Mouse (Mus musculus) thymus, adult 2 months (tissue): ENCODE measurements around the gene Lgr5. TPM values are rescaled to one million over a fixed set of nuclear protein-coding genes. Genes with fewer than 3 reads are reported as not detected.

Experiments
- DNase-seq: peaks from one replicate; pipeline ENCODE4 v3.0.0; 2021
- H3K27ac ChIP-seq: fragments of 200-500 bp; 2 replicates; pipeline ENCODE4 v1.5.1; 2012; ENCODE audit warnings: low read length, control low read depth; ENCODE audit not compliant: control insufficient read depth, insufficient read depth
- H3K27me3 ChIP-seq: fragments of 200-500 bp; 2 replicates; pipeline ENCODE4 v1.6.1; 2012; ENCODE audit warnings: mild to moderate bottlenecking, low read length, moderate library complexity, mixed read lengths; ENCODE audit not compliant: control insufficient read depth, insufficient read depth
- H3K36me3 ChIP-seq: fragments of 200-500 bp; 2 replicates; pipeline ENCODE4 v1.6.1; 2012; ENCODE audit warnings: mild to moderate bottlenecking, low read length, moderate library complexity; ENCODE audit not compliant: control insufficient read depth, insufficient read depth
- H3K4me1 ChIP-seq: fragments of 200-500 bp; replicated peaks from 2 replicates; pipeline ENCODE4 v1.6.1; 2012; ENCODE audit warnings: low read length; ENCODE audit not compliant: control insufficient read depth, insufficient read depth
- H3K4me3 ChIP-seq: fragments of 200-500 bp; 2 replicates; pipeline ENCODE4 v1.5.1; 2012; ENCODE audit warnings: mild to moderate bottlenecking, low read length, control low read depth, moderate library complexity; ENCODE audit not compliant: control insufficient read depth, insufficient read depth
- CTCF ChIP-seq: fragments of 200-500 bp; IDR thresholded peaks from 2 replicates; pipeline ENCODE4 v1.5.1; 2012; ENCODE audit warnings: mild to moderate bottlenecking, control low read depth, low read length, moderate library complexity, borderline replicate concordance; ENCODE audit not compliant: control insufficient read depth, poor library complexity, insufficient read depth; ENCODE audit errors: extremely low read depth
- POLR2A ChIP-seq: fragments of 200-500 bp; IDR thresholded peaks from 2 replicates; pipeline ENCODE4 v1.6.1; 2012; ENCODE audit warnings: mild to moderate bottlenecking, low read length, control low read depth, moderate library complexity; ENCODE audit not compliant: control insufficient read depth, poor library complexity, insufficient read depth; ENCODE audit errors: extremely low read depth
- WGBS: fragments of 180-500 bp; shearing (Covaris S2); methylation state at CpG from one replicate; pipeline ENCODE4 v1.1.7; 2018; 5-methylcytosine and 5-hydroxymethylcytosine counted together
- polyA plus RNA-seq: library from polyadenylated mRNA; depleted of rRNA; stranded (reverse); fragments of >200 nt; gene quantifications from 2 replicates; pipeline ENCODE4 v1.2.3, GENCODE M21; 2012

Lgr5 gene
- polyA plus RNA-seq, 1 experiment = 0.15 TPM

- Histone ChIP-seq H3K27me3 (no peaks in the 10 kb centered on the region), H3K27ac (no peak overlapping the region), H3K4me3 (no peak overlapping the region), H3K36me3 (no peaks in the 10 kb centered on the region), H3K4me1 (no peaks in the 10 kb centered on the region)
- 3% methylated on average over 2 of the region's 2 CpGs for WGBS
- DNase-seq = no peak
- TF ChIP-seq POLR2A (no peak), CTCF (no peak)
Observed at GRCm38 (mm10) chr10:115530746-115531145, 56.8 kb downstream of the Lgr5 start.

DNA sequence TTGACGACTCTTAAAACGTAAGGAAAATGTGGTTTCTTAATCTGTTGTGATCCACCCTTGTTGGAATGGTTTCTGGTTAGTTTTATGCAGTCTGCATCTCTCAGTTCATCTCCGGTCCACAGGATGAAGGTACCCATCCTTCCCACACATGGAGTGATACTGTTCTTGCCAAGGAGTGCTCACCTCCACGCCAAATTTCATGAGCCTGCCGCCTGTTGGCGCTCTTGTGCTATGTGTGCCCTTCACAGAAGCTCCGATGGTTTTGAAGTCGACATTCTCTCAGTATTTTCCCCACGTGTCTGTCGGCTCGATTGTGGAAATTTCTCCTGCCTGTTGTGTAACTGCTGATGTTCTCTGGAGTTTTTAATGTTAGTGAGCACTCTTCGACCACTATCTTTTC lies 57.8 kb downstream of the Lgr5 start:
- Histone ChIP-seq H3K36me3 (no peaks in the 10 kb centered on the region), H3K27me3 (no peaks in the 10 kb centered on the region), H3K4me3 (no peak overlapping the region), H3K27ac (no peak overlapping the region), H3K4me1 (no peaks in the 10 kb centered on the region)
- no peak for DNase-seq
- 92% methylated on average over 12 of the region's 12 CpGs for WGBS
- TF ChIP-seq CTCF (no peak), POLR2A (no peak)

GRCm38 (mm10) chr10:115528892-115529291 lies 58.7 kb downstream of the Lgr5 start:
- 90% methylated on average over 4 of the region's 4 CpGs for WGBS
- Histone ChIP-seq H3K27ac (no peak overlapping the region), H3K4me3 (no peak overlapping the region), H3K36me3 (no peaks in the 10 kb centered on the region), H3K4me1 (no peaks in the 10 kb centered on the region), H3K27me3 (no peaks in the 10 kb centered on the region)
- TF ChIP-seq CTCF (no peak), POLR2A (no peak)
- DNase-seq = no peak

- no peak overlapping the region for H3K4me3 ChIP-seq
- no peaks in the 10 kb centered on the region for H3K27me3 ChIP-seq
- H3K36me3 ChIP-seq = no peaks in the 10 kb centered on the region
- no peaks in the 10 kb centered on the region for H3K4me1 ChIP-seq
- TF ChIP-seq CTCF (no peak), POLR2A (no peak)
- WGBS = 27% methylated on average over 4 of the region's 4 CpGs
- H3K27ac ChIP-seq = no peak overlapping the region
- DNase-seq = no peak
Observed at GRCm38 (mm10) chr10:115521081-115521451, 66.5 kb downstream of the Lgr5 start.

DNA sequence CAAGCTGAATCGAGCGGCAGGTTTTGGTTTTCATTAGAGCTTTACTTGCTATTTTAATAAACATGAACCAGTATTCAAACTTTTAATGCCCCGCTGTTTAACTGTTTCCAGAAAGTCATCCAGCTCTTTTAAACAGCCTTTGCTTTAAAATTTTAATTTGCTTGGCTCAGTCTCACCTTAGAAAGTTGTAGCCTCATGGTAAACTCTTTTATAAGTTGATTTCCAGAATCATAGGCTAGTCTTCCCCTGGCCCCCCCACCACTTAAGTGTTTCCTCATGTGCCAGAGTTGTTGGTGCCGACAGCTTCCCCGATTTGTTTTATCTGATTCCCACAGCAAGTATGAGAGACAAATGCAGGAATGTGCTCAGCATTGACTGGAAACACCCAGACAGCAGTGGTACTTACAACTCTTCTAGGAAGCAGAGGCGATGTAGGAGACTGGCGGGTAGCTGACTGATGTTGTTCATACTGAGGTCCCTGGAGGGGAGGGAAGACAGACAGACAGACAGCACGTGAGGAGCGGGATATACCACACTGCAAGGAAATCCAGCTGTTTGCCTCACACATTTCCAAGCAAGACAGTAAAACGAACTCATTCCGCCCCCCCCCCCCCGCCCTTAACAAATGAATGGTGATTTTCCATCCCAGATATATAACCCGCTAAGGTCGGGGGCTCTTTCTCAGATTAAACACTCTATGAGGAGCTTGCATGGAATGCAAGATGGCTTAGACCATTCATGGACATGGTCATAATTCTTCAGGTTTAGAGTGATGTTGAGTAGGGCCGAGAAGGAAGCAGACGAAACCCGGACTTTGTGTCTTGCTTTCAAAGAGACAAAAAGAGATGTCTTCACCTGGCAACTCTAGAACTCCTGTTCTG lies 67.1 kb downstream of the Lgr5 start:
- no peaks in the 10 kb centered on the region for H3K36me3 ChIP-seq
- no peaks in the 10 kb centered on the region for H3K27me3 ChIP-seq
- 87% methylated on average over 17 of the region's 17 CpGs for WGBS
- no peak for TF ChIP-seq POLR2A
- no peak for TF ChIP-seq CTCF
- H3K4me3 ChIP-seq = no peak overlapping the region
- H3K4me1 ChIP-seq = no peaks in the 10 kb centered on the region
- H3K27ac ChIP-seq = no peak overlapping the region
- no peak for DNase-seq

DNA sequence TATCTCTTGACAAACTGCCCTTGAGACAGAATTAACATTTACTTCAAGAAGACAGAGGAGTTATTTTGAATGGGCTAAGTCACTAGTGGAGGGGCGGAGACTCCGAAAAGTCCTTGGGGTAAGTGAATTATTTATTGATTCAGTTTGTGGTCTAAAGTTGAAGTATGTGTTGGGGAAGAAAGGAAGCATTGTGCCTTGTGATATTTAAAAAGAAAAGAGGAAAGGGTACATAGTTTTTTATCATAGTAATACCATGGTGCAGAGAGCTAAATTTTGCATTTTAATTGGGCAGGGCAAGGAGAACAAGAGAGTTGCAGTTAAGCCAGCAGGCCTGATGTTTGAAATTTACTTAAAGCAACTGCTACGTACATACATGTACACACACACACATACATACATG lies 68.7 kb downstream of the Lgr5 start:
- H3K4me3 ChIP-seq = no peak overlapping the region
- TF ChIP-seq POLR2A (no peak), CTCF (no peak)
- 93% methylated on average over 3 of the region's 3 CpGs for WGBS
- no peak for DNase-seq
- no peaks in the 10 kb centered on the region for H3K4me1 ChIP-seq
- no peak overlapping the region for H3K27ac ChIP-seq
- no peaks in the 10 kb centered on the region for H3K36me3 ChIP-seq
- H3K27me3 ChIP-seq = no peaks in the 10 kb centered on the region
